Mouse (Mus musculus): ENCODE measurements around the gene Rcl1.

Gene Rcl1

GRCm38 (mm10) chr19:29100874-29101542, at the start of gene Rcl1:
Gene Rcl1, plus strand, starts transcription at chr19:29101375.
- in situ Hi-C loops (cut with MboI, MseI) = no loop called here

GRCm38 (mm10) chr19:29052786-29053185, 48.4 kb upstream of the Rcl1 start:
- in situ Hi-C loops (cut with MboI, MseI) = no loop called here

- in situ Hi-C loops (cut with MboI, MseI) = no loop called here
Measured at GRCm38 (mm10) chr19:29054594-29054993, 46.6 kb upstream of the Rcl1 start.

GRCm38 (mm10) chr19:29055469-29055868, 45.7 kb upstream of the Rcl1 start:
- in situ Hi-C loops (cut with MboI, MseI) = no loop called here

GRCm38 (mm10) chr19:29058741-29059140, 42.4 kb upstream of the Rcl1 start:
- in situ Hi-C loops (cut with MboI, MseI) = no loop called here

- in situ Hi-C loops (cut with MboI, MseI) = no loop called here
Measured at GRCm38 (mm10) chr19:29059688-29060087, 41.5 kb upstream of the Rcl1 start.

GRCm38 (mm10) chr19:29060299-29060698, 40.9 kb upstream of the Rcl1 start:
- in situ Hi-C loops (cut with MboI, MseI) = no loop called here

- in situ Hi-C loops (cut with MboI, MseI) = no loop called here
Measured at GRCm38 (mm10) chr19:29063009-29063408, 38.2 kb upstream of the Rcl1 start.

GRCm38 (mm10) chr19:29063577-29064363, 37.4 kb upstream of the Rcl1 start:
- in situ Hi-C loops (cut with MboI, MseI) = no loop called here

- in situ Hi-C loops (cut with MboI, MseI) = loop anchor here (5.0 kb wide), 1 partner anchor 208 kb away; no protein-coding TSS in a partner anchor
Measured at GRCm38 (mm10) chr19:29064451-29065102, 36.6 kb upstream of the Rcl1 start.

GRCm38 (mm10) chr19:29066981-29067471, 34.1 kb upstream of the Rcl1 start:
- in situ Hi-C loops (cut with MboI, MseI) = loop anchor here (5.0 kb wide), 1 partner anchor 205 kb away; no protein-coding TSS in a partner anchor

- in situ Hi-C loops (cut with MboI, MseI) = loop anchor here (5.0 kb wide), 1 partner anchor 203 kb away; no protein-coding TSS in a partner anchor
Measured at GRCm38 (mm10) chr19:29069195-29069594, 32.0 kb upstream of the Rcl1 start.

- in situ Hi-C loops (cut with MboI, MseI) = no loop called here
Measured at GRCm38 (mm10) chr19:29074802-29075201, 26.4 kb upstream of the Rcl1 start.

- in situ Hi-C loops (cut with MboI, MseI) = no loop called here
Measured at GRCm38 (mm10) chr19:29088628-29089027, 12.5 kb upstream of the Rcl1 start.

- in situ Hi-C loops (cut with MboI, MseI) = no loop called here
Measured at GRCm38 (mm10) chr19:29092194-29092593, 9.0 kb upstream of the Rcl1 start.

- in situ Hi-C loops (cut with MboI, MseI) = no loop called here
Measured at GRCm38 (mm10) chr19:29099106-29099505, 2.1 kb upstream of the Rcl1 start.

- in situ Hi-C loops (cut with MboI, MseI) = no loop called here
Measured at GRCm38 (mm10) chr19:29099596-29099995, 1.6 kb upstream of the Rcl1 start.

GRCm38 (mm10) chr19:29100261-29100660, 914 bp upstream of the Rcl1 start:
- in situ Hi-C loops (cut with MboI, MseI) = no loop called here

GRCm38 (mm10) chr19:29101591-29101990, 416 bp downstream of the Rcl1 start:
- in situ Hi-C loops (cut with MboI, MseI) = no loop called here

GRCm38 (mm10) chr19:29102098-29102497, 923 bp downstream of the Rcl1 start:
- in situ Hi-C loops (cut with MboI, MseI) = no loop called here

- in situ Hi-C loops (cut with MboI, MseI) = no loop called here
Measured at GRCm38 (mm10) chr19:29105816-29106215, 4.6 kb downstream of the Rcl1 start.

- in situ Hi-C loops (cut with MboI, MseI) = no loop called here
Measured at GRCm38 (mm10) chr19:29106261-29106660, 5.1 kb downstream of the Rcl1 start.
